Mouse (Mus musculus) intestine, postnatal 0 days (tissue): ENCODE data around the gene Snx30. TPM values are rescaled to one million over a fixed set of nuclear protein-coding genes. Genes with fewer than 3 reads are reported as not detected.

Experiments
- ATAC-seq: fragments of 200-750 bp; cut with Nextera tagmentation; 2 replicates; pipeline ENCODE4 v1.8.0; 2017; ENCODE audit warnings: mild to moderate bottlenecking, moderate TSS enrichment, moderate library complexity
- H3K27ac ChIP-seq: fragments of 300-500 bp; sonication (generic); 2 replicates; pipeline ENCODE4 v1.5.1; 2014; ENCODE audit warnings: mild to moderate bottlenecking, low read depth, low read length, moderate library complexity
- H3K27me3 ChIP-seq: fragments of 300-500 bp; sonication (generic); replicated peaks from 2 replicates; pipeline ENCODE4 v1.6.1; 2014; ENCODE audit warnings: low read length, mixed read lengths; ENCODE audit not compliant: control insufficient read depth, insufficient read depth
- H3K36me3 ChIP-seq: fragments of 300-500 bp; sonication (generic); 2 replicates; pipeline ENCODE4 v1.6.1; 2014; ENCODE audit warnings: mild to moderate bottlenecking, moderate library complexity; ENCODE audit not compliant: control insufficient read depth, insufficient read depth
- H3K4me1 ChIP-seq: fragments of 300-500 bp; sonication (generic); replicated peaks from 2 replicates; pipeline ENCODE4 v1.6.1; 2014; ENCODE audit warnings: antibody characterized with exemption, low read length, mixed read lengths; ENCODE audit not compliant: control insufficient read depth, insufficient read depth
- H3K4me2 ChIP-seq: fragments of 300-500 bp; sonication (generic); replicated peaks from 2 replicates; pipeline ENCODE4 v1.6.1; 2014; ENCODE audit warnings: low read depth, mild to moderate bottlenecking, moderate library complexity
- H3K4me3 ChIP-seq: fragments of 300-500 bp; sonication (generic); 2 replicates; pipeline ENCODE4 v1.5.1; 2014; ENCODE audit warnings: low read depth, low read length
- H3K9ac ChIP-seq: fragments of 300-500 bp; sonication (generic); 2 replicates; pipeline ENCODE4 v1.6.1; 2014; ENCODE audit warnings: mild to moderate bottlenecking, low read depth, low read length
- H3K9me3 ChIP-seq: fragments of 300-500 bp; sonication (generic); 2 replicates; pipeline ENCODE4 v1.6.1; 2016; ENCODE audit warnings: mixed run types; ENCODE audit not compliant: control insufficient read depth
- CTCF ChIP-seq: sonication (generic); IDR thresholded peaks from 2 replicates; pipeline ENCODE4 v1.5.1; 2016; ENCODE audit warnings: low read depth, mild to moderate bottlenecking, control low read depth, antibody characterized with exemption, moderate library complexity
- WGBS: fragments of 180-500 bp; shearing (Covaris S2); extraction: QIAGEN DNeasy Blood & Tissue Kit; methylation state at CpG from one replicate; pipeline ENCODE4 v1.1.7; 2014; 5-methylcytosine and 5-hydroxymethylcytosine counted together
- polyA plus RNA-seq: library from polyadenylated mRNA; unstranded; fragments of >200 nt; fragmentation: Nextera tagmentation; extraction: Ambion mirVana; gene quantifications from 2 replicates; pipeline ENCODE4 v1.2.1, GENCODE M21; 2015

Snx30 gene
- polyA plus RNA-seq, 1 experiment from 2014 or later = 5.1 TPM

GRCm38 (mm10) chr4:59807521-59807920, 1.9 kb downstream of the Snx30 start:
- Histone ChIP-seq H3K27me3 (no peaks in the 10 kb centered on the region), H3K4me3 (no peak overlapping the region), H3K36me3 (no peaks in the 10 kb centered on the region), H3K9ac (no peak overlapping the region), H3K4me1 (no peaks in the 10 kb centered on the region), H3K9me3 (no peaks in the 10 kb centered on the region), H3K4me2 (0 out of 2 replicates have a peak overlapping the region, but pooled peaks have one; percentile 97), H3K27ac (no peak overlapping the region)
- ATAC-seq = no peak
- 87% methylated on average over 2 of the region's 2 CpGs for WGBS
- no peak for TF ChIP-seq CTCF

GRCm38 (mm10) chr4:59808396-59808795, 2.8 kb downstream of the Snx30 start:
- H3K4me2 ChIP-seq = no peak overlapping the region
- peak; percentile 49 for TF ChIP-seq CTCF
- H3K36me3 ChIP-seq = no peaks in the 10 kb centered on the region
- no peak overlapping the region for H3K4me3 ChIP-seq
- ATAC-seq = no peak
- no peak overlapping the region for H3K9ac ChIP-seq
- WGBS = 80% methylated on average over 5 of the region's 5 CpGs
- no peaks in the 10 kb centered on the region for H3K27me3 ChIP-seq
- H3K9me3 ChIP-seq = no peaks in the 10 kb centered on the region
- H3K27ac ChIP-seq = no peak overlapping the region
- no peaks in the 10 kb centered on the region for H3K4me1 ChIP-seq

GRCm38 (mm10) chr4:59814094-59814493, 8.5 kb downstream of the Snx30 start:
- no peak for TF ChIP-seq CTCF
- no peak for ATAC-seq
- 45% methylated on average over 7 of the region's 7 CpGs for WGBS
- Histone ChIP-seq H3K9ac (no peak overlapping the region; the same call in 1 of the 2 replicates), H3K9me3 (no peaks in the 10 kb centered on the region), H3K36me3 (no peaks in the 10 kb centered on the region), H3K4me2 (no peak overlapping the region), H3K4me1 (no peaks in the 10 kb centered on the region), H3K27ac (no peak overlapping the region), H3K27me3 (no peaks in the 10 kb centered on the region), H3K4me3 (no peak overlapping the region)

GRCm38 (mm10) chr4:59815121-59815810, 9.6 kb downstream of the Snx30 start:
- no peak overlapping the region for H3K4me2 ChIP-seq

DNA sequence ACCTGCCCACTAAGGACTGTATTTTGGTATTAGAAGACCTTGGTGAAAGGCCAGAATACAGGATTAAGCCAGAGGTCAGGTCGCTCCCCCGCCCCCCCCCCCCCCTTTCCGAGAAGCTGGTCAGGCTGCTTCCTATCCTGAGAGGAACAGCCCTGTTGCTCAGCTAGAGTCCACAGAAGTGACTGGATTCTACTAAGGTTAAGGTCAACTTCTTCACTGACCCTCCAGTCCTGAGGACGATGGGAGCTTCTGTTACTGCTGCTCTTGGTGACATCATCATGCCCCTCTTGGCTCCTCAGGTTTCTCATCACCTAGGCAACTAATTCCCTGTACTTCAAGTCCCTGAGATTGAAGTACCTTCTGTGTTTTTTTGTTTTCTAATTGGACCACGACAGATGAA, 10.4 kb downstream of the Snx30 start:
- H3K4me1 ChIP-seq = no peaks in the 10 kb centered on the region
- no peak for TF ChIP-seq CTCF
- H3K27me3 ChIP-seq = no peaks in the 10 kb centered on the region
- H3K4me3 ChIP-seq = no peak overlapping the region
- WGBS = 56% methylated on average over 4 of the region's 5 CpGs
- H3K4me2 ChIP-seq = no peak overlapping the region
- no peak overlapping the region for H3K27ac ChIP-seq
- H3K9me3 ChIP-seq = no peaks in the 10 kb centered on the region
- ATAC-seq = no peak
- no peak overlapping the region for H3K9ac ChIP-seq
- no peaks in the 10 kb centered on the region for H3K36me3 ChIP-seq

More at GRCm38 (mm10) chr4:59815121-59815810, 9.6 kb downstream of the Snx30 start:
- 71% methylated on average over 4 of the region's 4 CpGs for WGBS
- Histone ChIP-seq H3K9me3 (no peaks in the 10 kb centered on the region), H3K4me3 (no peak overlapping the region), H3K9ac (no peak overlapping the region), H3K27me3 (no peaks in the 10 kb centered on the region), H3K36me3 (no peaks in the 10 kb centered on the region), H3K27ac (no peak overlapping the region), H3K4me1 (no peaks in the 10 kb centered on the region)
- no peak for TF ChIP-seq CTCF
- no peak for ATAC-seq

GRCm38 (mm10) chr4:59816477-59816876, 10.8 kb downstream of the Snx30 start:
- no peak for ATAC-seq
- H3K27me3 ChIP-seq = no peaks in the 10 kb centered on the region
- no peaks in the 10 kb centered on the region for H3K36me3 ChIP-seq
- no peak overlapping the region for H3K4me2 ChIP-seq
- H3K4me3 ChIP-seq = no peak overlapping the region
- H3K9ac ChIP-seq = no peak overlapping the region
- WGBS = 50% methylated on average over 9 of the region's 9 CpGs
- no peaks in the 10 kb centered on the region for H3K4me1 ChIP-seq
- no peak for TF ChIP-seq CTCF
- H3K27ac ChIP-seq = no peak overlapping the region
- H3K9me3 ChIP-seq = no peaks in the 10 kb centered on the region

DNA sequence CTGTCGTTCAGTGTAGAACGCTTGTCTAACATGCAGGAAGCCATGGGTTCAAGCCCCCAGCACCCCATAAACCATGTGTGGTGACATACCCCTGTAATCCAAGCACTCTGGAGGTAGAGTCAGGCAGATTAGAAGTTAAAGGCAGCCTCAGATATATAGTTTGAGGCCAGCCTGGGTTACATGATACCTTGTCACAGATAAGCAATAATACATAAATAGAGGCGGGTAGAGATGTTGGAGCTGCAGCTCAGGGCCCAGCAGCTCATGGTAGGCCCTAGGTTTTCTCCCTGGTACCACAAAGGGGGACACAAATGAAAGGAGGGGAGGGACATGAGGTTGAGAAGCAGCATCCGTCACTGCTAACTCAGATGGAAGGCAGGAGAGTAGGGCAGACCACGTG, 12.2 kb downstream of the Snx30 start:
- Histone ChIP-seq H3K36me3 (no peaks in the 10 kb centered on the region), H3K27me3 (no peaks in the 10 kb centered on the region), H3K4me1 (no peaks in the 10 kb centered on the region), H3K27ac (no peak overlapping the region), H3K4me2 (no peak overlapping the region), H3K4me3 (no peak overlapping the region), H3K9me3 (no peaks in the 10 kb centered on the region), H3K9ac (no peak overlapping the region)
- no peak for ATAC-seq
- WGBS = 82% methylated on average over 5 of the region's 5 CpGs
- no peak for TF ChIP-seq CTCF
